Mouse (Mus musculus): ENCODE data around the gene Gdf15.

Gene Gdf15

GRCm38 (mm10) chr8:70658897-70659603 is 26.8 kb upstream of the Gdf15 start:
- in situ Hi-C loops (cut with MboI; ENCODE audit: low pct_unique_long_range_greater_than_20kb in 1 of 2, low sequenced_read_pairs in 2 of 2, unreplicated experiment in 1 of 2), result no loop called here

- in situ Hi-C loops (cut with MboI; ENCODE audit: low pct_unique_long_range_greater_than_20kb in 1 of 2, low sequenced_read_pairs in 2 of 2, unreplicated experiment in 1 of 2), result no loop called here
Observed at GRCm38 (mm10) chr8:70657739-70658138, 25.5 kb upstream of the Gdf15 start.

GRCm38 (mm10) chr8:70657214-70657613 is 25.0 kb upstream of the Gdf15 start:
- in situ Hi-C loops (cut with MboI; ENCODE audit: low pct_unique_long_range_greater_than_20kb in 1 of 2, low sequenced_read_pairs in 2 of 2, unreplicated experiment in 1 of 2), result no loop called here

GRCm38 (mm10) chr8:70656193-70656790 is 24.0 kb upstream of the Gdf15 start:
- in situ Hi-C loops (cut with MboI; ENCODE audit: low pct_unique_long_range_greater_than_20kb in 1 of 2, low sequenced_read_pairs in 2 of 2, unreplicated experiment in 1 of 2), result no loop called here

- in situ Hi-C loops (cut with MboI; ENCODE audit: low pct_unique_long_range_greater_than_20kb in 1 of 2, low sequenced_read_pairs in 2 of 2, unreplicated experiment in 1 of 2), result no loop called here
Observed at GRCm38 (mm10) chr8:70655469-70655868, 23.2 kb upstream of the Gdf15 start.

- in situ Hi-C loops (cut with MboI; ENCODE audit: low pct_unique_long_range_greater_than_20kb in 1 of 2, low sequenced_read_pairs in 2 of 2, unreplicated experiment in 1 of 2), result no loop called here
Observed at GRCm38 (mm10) chr8:70654121-70654520, 21.9 kb upstream of the Gdf15 start.

- in situ Hi-C loops (cut with MboI; ENCODE audit: low pct_unique_long_range_greater_than_20kb in 1 of 2, low sequenced_read_pairs in 2 of 2, unreplicated experiment in 1 of 2), result no loop called here
Observed at GRCm38 (mm10) chr8:70653226-70653625, 21.0 kb upstream of the Gdf15 start.

- in situ Hi-C loops (cut with MboI; ENCODE audit: low pct_unique_long_range_greater_than_20kb in 1 of 2, low sequenced_read_pairs in 2 of 2, unreplicated experiment in 1 of 2), result no loop called here
Observed at GRCm38 (mm10) chr8:70650351-70650750, 18.1 kb upstream of the Gdf15 start.

GRCm38 (mm10) chr8:70649324-70649723 is 17.1 kb upstream of the Gdf15 start:
- in situ Hi-C loops (cut with MboI; ENCODE audit: low pct_unique_long_range_greater_than_20kb in 1 of 2, low sequenced_read_pairs in 2 of 2, unreplicated experiment in 1 of 2), result no loop called here

GRCm38 (mm10) chr8:70648921-70649320 is 16.7 kb upstream of the Gdf15 start:
- in situ Hi-C loops (cut with MboI; ENCODE audit: low pct_unique_long_range_greater_than_20kb in 1 of 2, low sequenced_read_pairs in 2 of 2, unreplicated experiment in 1 of 2), result no loop called here

- in situ Hi-C loops (cut with MboI; ENCODE audit: low pct_unique_long_range_greater_than_20kb in 1 of 2, low sequenced_read_pairs in 2 of 2, unreplicated experiment in 1 of 2), result no loop called here
Observed at GRCm38 (mm10) chr8:70648164-70648442, 15.8 kb upstream of the Gdf15 start.

- in situ Hi-C loops (cut with MboI; ENCODE audit: low pct_unique_long_range_greater_than_20kb in 1 of 2, low sequenced_read_pairs in 2 of 2, unreplicated experiment in 1 of 2), result no loop called here
Observed at GRCm38 (mm10) chr8:70647343-70648163, 15.3 kb upstream of the Gdf15 start.

- in situ Hi-C loops (cut with MboI; ENCODE audit: low pct_unique_long_range_greater_than_20kb in 1 of 2, low sequenced_read_pairs in 2 of 2, unreplicated experiment in 1 of 2), result no loop called here
Observed at GRCm38 (mm10) chr8:70646775-70647174, 14.5 kb upstream of the Gdf15 start.

GRCm38 (mm10) chr8:70646369-70646768 is 14.1 kb upstream of the Gdf15 start:
- in situ Hi-C loops (cut with MboI; ENCODE audit: low pct_unique_long_range_greater_than_20kb in 1 of 2, low sequenced_read_pairs in 2 of 2, unreplicated experiment in 1 of 2), result no loop called here

- in situ Hi-C loops (cut with MboI; ENCODE audit: low pct_unique_long_range_greater_than_20kb in 1 of 2, low sequenced_read_pairs in 2 of 2, unreplicated experiment in 1 of 2), result no loop called here
Observed at GRCm38 (mm10) chr8:70645501-70646224, 13.4 kb upstream of the Gdf15 start.

- in situ Hi-C loops (cut with MboI; ENCODE audit: low pct_unique_long_range_greater_than_20kb in 1 of 2, low sequenced_read_pairs in 2 of 2, unreplicated experiment in 1 of 2), result no loop called here
Observed at GRCm38 (mm10) chr8:70644065-70644464, 11.8 kb upstream of the Gdf15 start.

GRCm38 (mm10) chr8:70643019-70643418 is 10.8 kb upstream of the Gdf15 start:
- in situ Hi-C loops (cut with MboI; ENCODE audit: low pct_unique_long_range_greater_than_20kb in 1 of 2, low sequenced_read_pairs in 2 of 2, unreplicated experiment in 1 of 2), result no loop called here

- in situ Hi-C loops (cut with MboI; ENCODE audit: low pct_unique_long_range_greater_than_20kb in 1 of 2, low sequenced_read_pairs in 2 of 2, unreplicated experiment in 1 of 2), result no loop called here
Observed at GRCm38 (mm10) chr8:70638752-70639151, 6.5 kb upstream of the Gdf15 start.

GRCm38 (mm10) chr8:70636838-70637237 is 4.6 kb upstream of the Gdf15 start:
- in situ Hi-C loops (cut with MboI; ENCODE audit: low pct_unique_long_range_greater_than_20kb in 1 of 2, low sequenced_read_pairs in 2 of 2, unreplicated experiment in 1 of 2), result no loop called here

Measured in mouse embryonic stem cell (cell line).